Mouse (Mus musculus) stomach, embryonic 15.5 days (tissue): Measurements from ENCODE around the gene Stil. TPM values are rescaled to one million over a fixed set of nuclear protein-coding genes. Genes with fewer than 3 reads are reported as not detected.

ENCODE experiments used
- ATAC-seq: fragments of 200-750 bp; cut with Nextera tagmentation; 2 replicates; pipeline ENCODE4 v1.8.0; 2017; ENCODE audit warnings: low read depth, moderate number of reproducible peaks, moderate TSS enrichment; ENCODE audit not compliant: insufficient read depth, low FRiP score
- H3K27ac ChIP-seq: fragments of 300-500 bp; sonication (generic); 2 replicates; pipeline ENCODE4 v1.5.1; 2015; ENCODE audit warnings: mild to moderate bottlenecking, inconsistent platforms
- H3K27me3 ChIP-seq: fragments of 300-500 bp; sonication (generic); replicated peaks from 2 replicates; pipeline ENCODE4 v1.6.1; 2015; ENCODE audit warnings: inconsistent platforms
- H3K36me3 ChIP-seq: fragments of 300-500 bp; sonication (generic); 2 replicates; pipeline ENCODE4 v1.6.1; 2015; ENCODE audit warnings: inconsistent platforms
- H3K4me1 ChIP-seq: fragments of 300-500 bp; sonication (generic); 2 replicates; pipeline ENCODE4 v1.6.1; 2015; ENCODE audit warnings: inconsistent platforms
- H3K4me2 ChIP-seq: fragments of 300-500 bp; sonication (generic); 2 replicates; pipeline ENCODE4 v1.6.1; 2015; ENCODE audit warnings: mild to moderate bottlenecking, inconsistent platforms
- H3K4me3 ChIP-seq: fragments of 300-500 bp; sonication (generic); replicated peaks from 2 replicates; pipeline ENCODE4 v1.5.1; 2015; ENCODE audit warnings: inconsistent platforms
- H3K9ac ChIP-seq: fragments of 300-500 bp; sonication (generic); 2 replicates; pipeline ENCODE4 v1.6.1; 2015; ENCODE audit warnings: inconsistent platforms
- H3K9me3 ChIP-seq: fragments of 300-500 bp; sonication (generic); 2 replicates; pipeline ENCODE4 v1.6.1; 2016; ENCODE audit warnings: inconsistent platforms
- WGBS: fragments of 180-500 bp; shearing (Covaris S2); methylation state at CpG from one replicate; pipeline ENCODE4 v1.1.7; 2015; 5-methylcytosine and 5-hydroxymethylcytosine counted together
- polyA plus RNA-seq: library from polyadenylated mRNA; unstranded; fragments of >200 nt; fragmentation: Nextera tagmentation; extraction: Ambion mirVana; gene quantifications from 2 replicates; pipeline ENCODE4 v1.2.1, GENCODE M21; 2015

The Stil gene
- polyA plus RNA-seq, 1 experiment from 2014 or later, result 9.9 TPM

GRCm38 (mm10) chr4:115062540-115062874, 62.5 kb downstream of the Stil start:
- H3K9me3 ChIP-seq, result no peaks in the 10 kb centered on the region
- WGBS, result 3% methylated on average over 9 of the region's 9 CpGs
- peak overlapping the region; percentile 43 for H3K4me3 ChIP-seq
- peaks cover 77% of the 10 kb centered on the region for H3K27me3 ChIP-seq
- H3K4me2 ChIP-seq, result peak overlapping the region; percentile 93
- no peaks in the 10 kb centered on the region for H3K36me3 ChIP-seq
- H3K9ac ChIP-seq, result peak overlapping the region; percentile 6; the same call in 1 of the 2 replicates
- no peak overlapping the region for H3K27ac ChIP-seq
- H3K4me1 ChIP-seq, result peaks cover 20% of the 10 kb centered on the region; the same call in 1 of the 2 replicates
- ATAC-seq, result no peak

DNA sequence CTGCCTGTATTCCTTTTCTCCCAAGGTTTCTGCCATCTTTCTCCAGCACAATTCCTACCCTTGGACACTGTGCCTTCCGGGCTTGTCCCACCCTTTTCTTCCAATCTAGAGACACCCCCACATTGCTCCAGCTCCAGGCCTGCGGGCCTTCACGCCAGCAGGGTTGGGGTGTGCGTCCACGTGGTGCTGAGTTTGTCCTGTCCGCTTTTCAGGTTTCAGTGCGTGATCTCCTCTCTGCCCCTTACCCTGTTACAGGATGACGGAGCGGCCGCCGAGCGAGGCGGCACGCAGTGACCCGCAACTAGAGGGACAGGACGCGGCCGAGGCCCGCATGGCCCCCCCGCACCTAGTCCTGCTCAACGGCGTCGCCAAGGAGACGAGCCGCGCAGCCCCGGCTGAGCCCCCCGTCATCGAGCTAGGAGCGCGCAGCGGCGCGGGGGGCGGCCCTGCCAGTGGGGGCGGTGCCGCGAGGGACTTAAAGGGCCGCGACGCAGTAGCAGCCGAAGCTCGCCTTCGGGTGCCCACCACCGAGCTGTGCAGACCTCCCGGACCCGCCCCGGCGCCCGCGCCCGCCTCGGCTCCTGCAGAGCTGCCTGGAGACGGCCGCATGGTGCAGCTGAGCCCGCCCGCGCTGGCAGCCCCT, 63.0 kb downstream of the Stil start:
- ATAC-seq, result peak; percentile 77
- Histone ChIP-seq H3K9me3 (no peaks in the 10 kb centered on the region), H3K4me3 (peak overlapping the region; percentile 43), H3K27ac (no peak overlapping the region), H3K27me3 (peaks cover 78% of the 10 kb centered on the region), H3K36me3 (no peaks in the 10 kb centered on the region), H3K9ac (peak overlapping the region; percentile 6; the same call in 1 of the 2 replicates), H3K4me2 (peak overlapping the region; percentile 93), H3K4me1 (peaks cover 17% of the 10 kb centered on the region; the same call in 1 of the 2 replicates)
- WGBS, result under 1% methylated on average over 57 of the region's 58 CpGs

DNA sequence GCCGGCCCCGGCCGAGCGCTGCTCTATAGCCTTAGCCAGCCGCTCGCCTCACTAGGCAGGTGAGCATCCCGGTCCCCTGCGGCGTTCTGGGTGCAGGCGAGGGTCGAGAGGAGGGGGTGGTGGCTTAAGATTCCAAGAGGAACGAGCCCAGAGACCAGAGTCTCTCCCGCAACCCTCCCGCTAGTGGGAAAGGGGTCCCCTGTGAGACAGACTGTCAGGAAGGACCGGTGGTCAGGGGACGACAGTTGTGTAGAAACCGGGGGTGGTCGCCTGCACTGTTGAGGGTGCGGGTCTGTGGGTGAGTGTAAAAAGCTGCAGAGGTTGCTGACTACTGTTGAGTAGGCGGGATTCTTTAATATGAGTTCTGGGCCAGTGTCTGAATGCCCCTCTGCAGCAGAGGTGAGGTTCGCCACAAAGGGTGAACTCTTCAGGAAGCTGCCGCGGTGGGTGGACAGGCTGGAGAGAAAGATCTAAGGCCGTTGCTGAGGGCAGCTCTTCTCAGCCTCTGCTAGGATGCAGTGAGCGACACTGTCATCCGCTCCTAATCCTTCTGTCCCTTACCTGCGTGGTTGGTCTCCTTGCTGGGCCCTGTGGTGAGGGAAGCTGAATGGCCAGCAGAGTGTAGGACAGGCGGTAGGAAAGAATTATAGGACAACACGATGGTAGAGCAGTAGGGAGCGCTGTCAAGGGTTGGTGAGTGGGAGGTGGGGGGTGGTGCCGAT, 63.7 kb downstream of the Stil start:
- Histone ChIP-seq H3K27ac (no peak overlapping the region), H3K4me3 (peak overlapping the region; percentile 43), H3K9ac (no peak overlapping the region), H3K36me3 (no peaks in the 10 kb centered on the region), H3K27me3 (peaks cover 77% of the 10 kb centered on the region), H3K9me3 (no peaks in the 10 kb centered on the region), H3K4me1 (peaks cover 17% of the 10 kb centered on the region; the same call in 1 of the 2 replicates), H3K4me2 (peak overlapping the region; percentile 93)
- 1% methylated on average over 31 of the region's 31 CpGs for WGBS
- peak; percentile 4; the same call in 1 of the 2 replicates for ATAC-seq

- Histone ChIP-seq H3K27ac (no peak overlapping the region), H3K4me1 (no peaks in the 10 kb centered on the region), H3K4me2 (no peak overlapping the region), H3K36me3 (no peaks in the 10 kb centered on the region), H3K9ac (no peak overlapping the region), H3K27me3 (peaks cover 8% of the 10 kb centered on the region; the same call in 1 of the 2 replicates), H3K9me3 (no peaks in the 10 kb centered on the region), H3K4me3 (no peak overlapping the region)
- no peak for ATAC-seq
- 13% methylated on average over 1 of the region's 1 CpGs for WGBS
These were observed 71.7 kb downstream of the Stil start for GRCm38 (mm10) chr4:115071668-115072067.

DNA sequence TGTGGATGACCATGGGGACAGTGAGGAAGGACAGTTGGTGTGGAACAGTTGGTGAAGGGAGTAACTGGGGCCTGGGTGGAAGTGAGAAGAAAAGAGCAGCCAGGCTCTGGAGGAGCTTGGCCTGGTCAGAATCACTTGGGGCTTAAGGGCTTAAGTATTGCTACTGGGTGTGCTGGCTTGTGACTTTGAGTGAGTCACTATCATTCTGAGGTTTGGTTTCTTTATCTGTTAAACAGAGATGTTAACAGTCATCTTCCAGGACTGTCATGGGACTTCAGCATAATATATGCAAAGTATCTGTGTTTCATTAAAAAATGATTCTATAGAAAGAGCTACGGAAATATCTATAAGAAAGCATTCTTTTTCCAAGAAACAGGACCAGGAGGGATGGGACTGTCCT, 74.8 kb downstream of the Stil start:
- H3K27me3 ChIP-seq, result peaks cover 5% of the 10 kb centered on the region; the same call in 1 of the 2 replicates
- no peak for ATAC-seq
- 88% methylated on average over 1 of the region's 1 CpGs for WGBS
- H3K9ac ChIP-seq, result no peak overlapping the region
- 0 out of 2 replicates have a peak, but pooled peaks cover 2% of the 10 kb centered on the region for H3K4me1 ChIP-seq
- no peak overlapping the region for H3K4me3 ChIP-seq
- no peak overlapping the region for H3K4me2 ChIP-seq
- no peaks in the 10 kb centered on the region for H3K9me3 ChIP-seq
- H3K36me3 ChIP-seq, result no peaks in the 10 kb centered on the region
- H3K27ac ChIP-seq, result no peak overlapping the region

DNA sequence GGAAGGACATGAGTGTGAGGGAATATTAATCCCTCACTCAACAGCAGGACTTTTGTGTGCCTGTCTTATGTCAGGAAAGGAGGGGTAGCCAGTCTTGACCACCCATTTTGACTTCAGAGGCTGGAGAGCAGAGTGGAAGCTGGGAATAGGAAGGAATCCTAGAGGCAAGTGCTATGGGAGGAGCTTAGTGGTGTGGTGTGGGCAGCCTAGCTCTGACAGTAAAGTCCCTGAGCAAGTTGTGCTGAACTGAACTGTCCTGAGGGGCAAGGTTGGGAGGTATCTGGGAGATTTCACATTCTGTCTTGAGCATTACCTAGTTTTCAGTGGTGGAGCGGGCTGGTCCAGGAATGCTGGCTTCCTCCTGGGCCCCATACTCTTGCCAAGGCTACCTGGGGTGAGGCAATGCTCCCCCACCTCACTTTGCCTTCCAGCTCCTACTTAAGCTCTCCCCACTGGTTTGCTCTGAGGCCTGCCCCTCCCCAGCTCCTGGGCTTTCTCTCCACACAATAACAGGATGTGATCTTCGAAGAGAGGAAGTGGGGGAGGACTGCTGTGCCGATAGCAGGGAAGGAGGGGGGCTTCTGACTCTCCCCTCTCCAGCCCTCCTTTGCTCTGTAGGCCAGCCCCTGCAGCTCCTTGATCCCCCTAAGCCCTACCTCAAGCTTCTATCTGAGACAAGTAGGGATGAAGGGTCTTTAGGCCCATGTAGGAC, 75.4 kb downstream of the Stil start:
- Histone ChIP-seq H3K27me3 (peaks cover 5% of the 10 kb centered on the region; the same call in 1 of the 2 replicates), H3K9ac (no peak overlapping the region), H3K4me2 (no peak overlapping the region), H3K4me1 (0 out of 2 replicates have a peak, but pooled peaks cover 2% of the 10 kb centered on the region), H3K36me3 (no peaks in the 10 kb centered on the region), H3K4me3 (no peak overlapping the region), H3K9me3 (no peaks in the 10 kb centered on the region), H3K27ac (no peak overlapping the region)
- no peak for ATAC-seq
- 49% methylated on average over 3 of the region's 3 CpGs for WGBS

DNA sequence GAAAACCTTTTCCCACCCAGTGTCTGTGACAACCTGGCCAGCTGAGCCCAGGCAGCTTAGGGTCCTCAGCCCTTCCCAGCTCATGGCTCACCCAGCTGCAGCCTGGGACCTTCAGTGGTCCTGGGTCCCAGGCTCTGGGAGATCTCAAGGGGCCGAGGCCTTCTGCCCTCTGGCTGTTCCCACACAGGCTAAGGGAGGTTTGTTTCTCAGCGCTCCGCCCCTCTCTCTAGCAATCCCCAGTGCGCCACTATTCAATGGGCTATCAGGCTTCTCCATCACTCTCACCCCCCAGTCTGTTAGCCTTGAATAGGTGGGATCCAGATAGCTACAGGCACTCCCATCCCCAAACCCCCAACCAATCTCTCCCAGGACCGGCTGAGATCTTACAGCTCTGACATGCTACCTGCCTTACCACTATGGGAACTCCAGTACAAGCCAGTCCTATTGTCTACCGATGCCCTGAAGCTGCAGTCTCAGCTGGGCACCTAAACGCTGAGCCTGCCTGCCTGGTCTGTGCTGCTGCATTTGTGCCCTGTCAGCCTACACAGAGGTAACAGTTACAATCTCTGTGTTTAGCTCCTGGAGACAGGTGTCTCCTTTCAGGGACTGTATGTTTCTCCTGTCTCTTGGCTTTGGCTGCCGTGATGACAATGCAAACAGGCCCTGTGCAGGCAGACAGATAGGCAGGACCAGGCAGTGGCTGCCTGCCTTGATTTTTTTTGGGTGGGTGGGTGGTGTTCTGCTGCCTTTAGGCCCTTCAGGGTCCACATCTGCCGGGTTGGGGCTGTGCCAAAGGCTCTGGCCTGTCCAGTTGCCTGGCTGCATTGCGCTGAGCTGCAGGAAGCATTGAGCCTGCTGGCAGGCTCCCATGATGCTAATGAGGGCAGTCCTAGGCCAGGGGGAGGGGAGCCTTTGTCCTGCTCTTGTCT, 79.2 kb downstream of the Stil start:
- Histone ChIP-seq H3K27me3 (no peaks in the 10 kb centered on the region), H3K9ac (no peak overlapping the region), H3K27ac (0 out of 2 replicates have a peak overlapping the region, but pooled peaks have one; percentile 19), H3K4me3 (no peak overlapping the region), H3K4me2 (no peak overlapping the region), H3K4me1 (0 out of 2 replicates have a peak, but pooled peaks cover 2% of the 10 kb centered on the region), H3K36me3 (no peaks in the 10 kb centered on the region), H3K9me3 (no peaks in the 10 kb centered on the region)
- ATAC-seq, result peak; percentile 65
- 33% methylated on average over 10 of the region's 10 CpGs for WGBS

GRCm38 (mm10) chr4:115079821-115080349, 79.9 kb downstream of the Stil start:
- WGBS, result 37% methylated on average over 5 of the region's 5 CpGs
- peak; percentile 20; the same call in 1 of the 2 replicates for ATAC-seq
- no peak overlapping the region for H3K27ac ChIP-seq

GRCm38 (mm10) chr4:115083031-115083430, 83.1 kb downstream of the Stil start:
- H3K36me3 ChIP-seq, result no peaks in the 10 kb centered on the region
- WGBS, result 80% methylated on average over 3 of the region's 3 CpGs
- H3K4me3 ChIP-seq, result no peak overlapping the region
- 0 out of 2 replicates have a peak, but pooled peaks cover 2% of the 10 kb centered on the region for H3K4me1 ChIP-seq
- H3K27ac ChIP-seq, result no peak overlapping the region
- H3K27me3 ChIP-seq, result 0 out of 2 replicates have a peak, but pooled peaks cover 3% of the 10 kb centered on the region
- no peak overlapping the region for H3K9ac ChIP-seq
- H3K9me3 ChIP-seq, result no peaks in the 10 kb centered on the region
- no peak overlapping the region for H3K4me2 ChIP-seq
- ATAC-seq, result no peak

More at GRCm38 (mm10) chr4:115079821-115080349, 79.9 kb downstream of the Stil start:
- Histone ChIP-seq H3K9ac (no peak overlapping the region), H3K27me3 (no peaks in the 10 kb centered on the region), H3K4me2 (no peak overlapping the region), H3K36me3 (no peaks in the 10 kb centered on the region), H3K4me3 (no peak overlapping the region), H3K9me3 (no peaks in the 10 kb centered on the region), H3K4me1 (0 out of 2 replicates have a peak, but pooled peaks cover 2% of the 10 kb centered on the region)

DNA sequence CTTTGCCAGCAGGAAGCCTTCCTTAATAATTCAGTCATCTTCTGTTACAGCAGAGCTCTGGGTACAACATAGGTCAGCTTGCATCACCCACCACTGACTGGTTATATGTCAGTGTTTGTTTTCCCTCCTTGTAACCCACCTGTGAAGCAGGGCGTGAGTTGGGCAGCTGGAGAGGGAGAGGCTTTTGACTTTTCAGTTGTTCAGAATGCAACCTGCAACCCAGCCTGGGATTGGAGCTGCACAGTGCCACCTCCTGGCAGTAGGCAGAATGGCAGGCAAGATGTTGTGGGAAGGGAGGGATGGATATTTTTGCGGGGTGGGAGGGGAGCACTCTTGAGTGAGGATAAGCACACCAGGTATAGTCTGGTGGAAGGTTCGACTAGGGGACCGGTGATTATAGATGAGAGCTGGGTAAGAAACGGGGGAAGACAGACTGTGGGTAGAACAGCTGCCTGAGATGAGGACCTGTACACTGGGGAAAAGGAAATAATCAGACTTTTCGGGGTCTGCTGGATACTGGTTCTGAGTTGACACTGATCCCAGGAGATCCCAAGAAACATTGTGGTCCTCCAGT, 85.7 kb downstream of the Stil start:
- H3K9ac ChIP-seq, result no peak overlapping the region
- H3K4me1 ChIP-seq, result no peaks in the 10 kb centered on the region
- 0 out of 2 replicates have a peak, but pooled peaks have one; percentile 4 for ATAC-seq
- 0 out of 2 replicates have a peak, but pooled peaks cover 3% of the 10 kb centered on the region for H3K27me3 ChIP-seq
- 18% methylated on average over 6 of the region's 6 CpGs for WGBS
- H3K4me3 ChIP-seq, result no peak overlapping the region
- H3K4me2 ChIP-seq, result no peak overlapping the region
- no peaks in the 10 kb centered on the region for H3K9me3 ChIP-seq
- H3K36me3 ChIP-seq, result no peaks in the 10 kb centered on the region
- H3K27ac ChIP-seq, result no peak overlapping the region
